8 mouse cellular contexts compared by ENCODE assay signal in genomic region chr1:160933896-160934482, GRCm38 (mm10). TPM values are rescaled to one million over a fixed set of nuclear protein-coding genes. Genes with fewer than 3 reads are reported as not detected.
DNase-seq lines count a peak whose midpoint lies in the region; ATAC-seq and TF ChIP-seq lines count a peak whose summit lies in the region.

No protein-coding gene starts in this region.

- TF ChIP-seq CTCF in left cerebral cortex, adult 2 months (IDR thresholded peaks at IDR 0.05) = peak; percentile 70
- peak; percentile 14; the same call in 1 of the 2 replicates for TF ChIP-seq CTCF in brain, embryonic 14.5 days (IDR thresholded peaks at IDR 0.05; ENCODE audit: borderline replicate concordance, extremely low read depth, insufficient read depth, insufficient read length)
- peak; percentile 72 for TF ChIP-seq CTCF in stomach, postnatal 0 days (IDR thresholded peaks at IDR 0.05; ENCODE audit: low read depth)

- H3K4me2 ChIP-seq in limb, embryonic 14.5 days (replicated peaks; ENCODE audit: low read depth, low read length, severe bottlenecking) = no peak overlapping the region
- no peak overlapping the region for H3K4me2 ChIP-seq in stomach, postnatal 0 days (replicated peaks; ENCODE audit: low read depth)

- peaks cover 37% of the 10 kb centered on the region for H3K36me3 ChIP-seq in limb, embryonic 14.5 days (ENCODE audit: control insufficient read depth, insufficient read depth, low read length)
- peaks cover 2% of the 10 kb centered on the region; the same call in 1 of the 2 replicates for H3K36me3 ChIP-seq in stomach, postnatal 0 days (ENCODE audit: control insufficient read depth, insufficient read depth, low read length)

- no peak for ATAC-seq in limb, embryonic 14.5 days (ENCODE audit: low FRiP score, low read depth)
- no peak for ATAC-seq in stomach, postnatal 0 days (ENCODE audit: low FRiP score, low TSS enrichment)

- H3K9ac ChIP-seq in limb, embryonic 14.5 days (ENCODE audit: low read depth, low read length, severe bottlenecking) = no peak overlapping the region
- no peak overlapping the region for H3K9ac ChIP-seq in stomach, postnatal 0 days (ENCODE audit: low read length)

- no peak for TF ChIP-seq POLR2A in brain, embryonic 14.5 days (IDR thresholded peaks at IDR 0.05; ENCODE audit: borderline replicate concordance, extremely low read depth, insufficient read depth, insufficient read length, poor library complexity, severe bottlenecking)
- TF ChIP-seq POLR2A in limb, embryonic 14.5 days (IDR thresholded peaks at IDR 0.05; ENCODE audit: borderline replicate concordance, extremely low read depth, insufficient read depth, insufficient read length) = no peak

- no peak overlapping the region for H3K4me3 ChIP-seq in left cerebral cortex, adult 2 months
- no peak overlapping the region for H3K4me3 ChIP-seq in limb, embryonic 14.5 days (replicated peaks; ENCODE audit: low read length)
- H3K4me3 ChIP-seq in stomach, postnatal 0 days (ENCODE audit: low read depth, low read length) = no peak overlapping the region

- peak; percentile 61 for DNase-seq in cerebellum, adult 9-10 months
- DNase-seq in cerebellum, adult 11 months = no peak
- no peak for DNase-seq in left cerebral cortex, adult 2 months (ENCODE audit: extremely low spot score in 1 of 2, low spot score in 2 of 2)
- DNase-seq in left cerebral cortex, adult 18-20 months (ENCODE audit: low spot score in 2 of 2) = no peak
- peak; percentile 73 for DNase-seq in brain, embryonic 14.5 days (ENCODE audit: low read depth)
- DNase-seq in limb, embryonic 14.5 days (ENCODE audit: low spot score) = peak; percentile 63
- no peak for DNase-seq in stomach, postnatal 0 days (ENCODE audit: low spot score)
- DNase-seq in gastrocnemius, adult 18-20 months (ENCODE audit: low spot score) = no peak

- 59% methylated on average over 4 of the region's 4 CpGs for WGBS in limb, embryonic 14.5 days
- WGBS in stomach, postnatal 0 days = 62% methylated on average over 4 of the region's 4 CpGs

- H3K27ac ChIP-seq in left cerebral cortex, adult 2 months = no peak overlapping the region
- H3K27ac ChIP-seq in limb, embryonic 14.5 days (replicated peaks; ENCODE audit: low read depth, low read length) = no peak overlapping the region
- no peak overlapping the region for H3K27ac ChIP-seq in stomach, postnatal 0 days (replicated peaks)

- no peaks in the 10 kb centered on the region for H3K9me3 ChIP-seq in limb, embryonic 14.5 days (ENCODE audit: control insufficient read depth, low read length)
- no peaks in the 10 kb centered on the region for H3K9me3 ChIP-seq in stomach, postnatal 0 days (ENCODE audit: control insufficient read depth, low read length)

- intact Hi-C loops in left cerebral cortex, adult 2 months (cut with DNase I) = loop anchor here (1.0 to 2.0 kb wide), 2 partner anchors 141 to 191 kb away; partner anchors contain the start of gene Rabgap1l

- no peaks in the 10 kb centered on the region for H3K4me1 ChIP-seq in limb, embryonic 14.5 days (ENCODE audit: control insufficient read depth, insufficient read depth, low read length)
- H3K4me1 ChIP-seq in stomach, postnatal 0 days (replicated peaks; ENCODE audit: control insufficient read depth, insufficient read depth) = no peaks in the 10 kb centered on the region

- TF ChIP-seq EP300 in stomach, postnatal 0 days (optimal IDR thresholded peaks at IDR 0.05) = no peak

- H3K27me3 ChIP-seq in limb, embryonic 14.5 days (ENCODE audit: control insufficient read depth, insufficient read depth, low read length) = no peaks in the 10 kb centered on the region
- H3K27me3 ChIP-seq in stomach, postnatal 0 days (ENCODE audit: control insufficient read depth, insufficient read depth, low read length) = no peaks in the 10 kb centered on the region

RNA-seq across cellular contexts. Expression of gene Rc3h1, which starts 27.8 kb away (rescaled TPM):
- total RNA-seq in left cerebral cortex, adult 2 months (2021) = 10 to 100 TPM; 44.4 to 45.7 TPM
- 10 to 100 TPM; 37.6 to 41.5 TPM for total RNA-seq in left cerebral cortex, adult 18-20 months (2021)
- polyA plus RNA-seq in brain, embryonic 14.5 days (2012; rRNA removed) = 10.3 and 13.0 TPM in 2 replicates
- 7.9 and 8.8 TPM in 2 replicates for polyA plus RNA-seq in limb, embryonic 14.5 days (2012; rRNA removed)
- polyA plus RNA-seq in limb, embryonic 14.5 days (2014; fragmentation: Nextera tagmentation; extraction: Ambion mirVana) = 7.9 and 8.7 TPM in 2 replicates
- polyA plus RNA-seq in stomach, postnatal 0 days (2015; fragmentation: Nextera tagmentation; extraction: Ambion mirVana) = 3.7 and 4.2 TPM in 2 replicates
- total RNA-seq in gastrocnemius, adult 18-20 months (2021) = 10 to 100 TPM; 34.3 to 34.8 TPM

RNA-seq across cellular contexts. Expression of gene Serpinc1, which starts 44.4 kb away (rescaled TPM):
- under 1 TPM; 0.25 to 0.68 TPM for total RNA-seq in left cerebral cortex, adult 2 months (2021)
- total RNA-seq in left cerebral cortex, adult 18-20 months (2021) = under 1 TPM; 0.19 to 0.21 TPM
- 0.66 and 0.88 TPM in 2 replicates for polyA plus RNA-seq in brain, embryonic 14.5 days (2012; rRNA removed)
- 4.9 and 7.5 TPM in 2 replicates for polyA plus RNA-seq in limb, embryonic 14.5 days (2012; rRNA removed)
- polyA plus RNA-seq in limb, embryonic 14.5 days (2014; fragmentation: Nextera tagmentation; extraction: Ambion mirVana) = 3.3 and 6.2 TPM in 2 replicates
- polyA plus RNA-seq in stomach, postnatal 0 days (2015; fragmentation: Nextera tagmentation; extraction: Ambion mirVana) = 2.1 and 4.7 TPM in 2 replicates
- 1 to 10 TPM in 1 of 2 experiments, under 1 TPM in 1; 0.09 to 1.4 TPM for total RNA-seq in gastrocnemius, adult 18-20 months (2021)

Comparison
In these comparisons a context has a peak if more than half of its experiments do, and no peak if none do; other contexts are left out.
1. DNase-seq: peak in cerebellum, adult 9-10 months (single experiment), brain, embryonic 14.5 days (single experiment) and limb, embryonic 14.5 days (single experiment); none in cerebellum, adult 11 months (single experiment), left cerebral cortex, adult 2 months (0 of 2), left cerebral cortex, adult 18-20 months (0 of 2), stomach, postnatal 0 days (single experiment) and gastrocnemius, adult 18-20 months (single experiment).
2. CTCF ChIP-seq: peak in every context shown above with its lines; median percentile 72 in stomach, postnatal 0 days; 70 in left cerebral cortex, adult 2 months; 14 in brain, embryonic 14.5 days.